In genomic region chr9:77463861-77464260, GRCm38 (mm10) we compare ENCODE assay signal across 9 mouse cellular contexts.
DNase-seq lines count a peak whose midpoint lies in the region; TF ChIP-seq lines count a peak whose summit lies in the region.
"Had no signal": no experiment of that assay in that cellular context is flagged by ENCODE, and none has a peak within 500 bp of the region (broad histone marks: within the 10 kb centered on the region; RNA-seq: fewer than 3 reads in every experiment).

No protein-coding gene starts in this region.

- peaks cover 11% of the 10 kb centered on the region; the same call in 1 of the 2 replicates for H3K36me3 ChIP-seq in heart, embryonic 10.5 days
- H3K36me3 ChIP-seq: neural tube, embryonic 13.5 days had no signal

- H3K9me3 ChIP-seq in heart, embryonic 10.5 days: no peaks in the 10 kb centered on the region
- H3K9me3 ChIP-seq: neural tube, embryonic 13.5 days had no signal

- intact Hi-C loops in gastrocnemius, adult 2 months (cut with DNase I): no loop called here

- TF ChIP-seq CTCF in gastrocnemius, adult 2 months (IDR thresholded peaks at IDR 0.05): no peak

- peaks cover 45% of the 10 kb centered on the region for H3K4me1 ChIP-seq in heart, embryonic 10.5 days

- no peak overlapping the region for H3K4me3 ChIP-seq in heart, embryonic 10.5 days
- H3K4me3 ChIP-seq in gastrocnemius, adult 2 months: no peak overlapping the region
- H3K4me3 ChIP-seq: neural tube, embryonic 13.5 days had no signal

- peak; percentile 71 for DNase-seq in retina, postnatal 1 day
- DNase-seq in retina, embryonic 14.5 days (ENCODE audit: low spot score): no peak
- no peak for DNase-seq in heart, embryonic 10.5 days (ENCODE audit: low spot score)
- peak; percentile 61 for DNase-seq in kidney, postnatal 10 days
- DNase-seq in right cerebral cortex, postnatal 25 days: no peak
- DNase-seq in cerebellum, adult 8-10 months: no peak
- DNase-seq in gastrocnemius, adult 2 months: no peak
- no peak for DNase-seq in spleen, adult 12 weeks (ENCODE audit: low spot score)

- no peaks in the 10 kb centered on the region for H3K27me3 ChIP-seq in heart, embryonic 10.5 days (ENCODE audit: insufficient read depth, poor library complexity, severe bottlenecking)
- H3K27me3 ChIP-seq: neural tube, embryonic 13.5 days had no signal

- WGBS in heart, embryonic 10.5 days: 55% methylated on average over 7 of the region's 7 CpGs

- H3K27ac ChIP-seq in heart, embryonic 10.5 days: peak overlapping the region; percentile 80
- H3K27ac ChIP-seq in gastrocnemius, adult 2 months: no peak overlapping the region
- H3K27ac ChIP-seq: neural tube, embryonic 13.5 days had no signal

Comparison
In these comparisons a context has a peak if more than half of its experiments do, and no peak if none do; other contexts are left out.
1. DNase-seq: peak in retina, postnatal 1 day (single experiment) and kidney, postnatal 10 days (single experiment); none in retina, embryonic 14.5 days (single experiment), heart, embryonic 10.5 days (single experiment), right cerebral cortex, postnatal 25 days (single experiment), cerebellum, adult 8-10 months (single experiment), gastrocnemius, adult 2 months (single experiment) and spleen, adult 12 weeks (single experiment).